In genomic region chr2:4559211-4559882, GRCm38 (mm10) we compare ENCODE assay signal across 7 mouse cellular contexts.
DNase-seq lines count a peak whose midpoint lies in the region; ATAC-seq and TF ChIP-seq lines count a peak whose summit lies in the region.

No protein-coding gene starts in this region.

- TF ChIP-seq CTCF in intestine, postnatal 0 days (IDR thresholded peaks at IDR 0.05; ENCODE audit: low read depth), result no peak; the same call in 1 of the 2 replicates

- peak; percentile 84 for DNase-seq in adrenal gland, postnatal 10 days
- peak; percentile 81 for DNase-seq in embryo, embryonic 9.5 days (ENCODE audit: extremely low spot score)
- peak; percentile 49 to 84 for DNase-seq in gastrocnemius, postnatal 4 days (ENCODE audit: low spot score in 2 of 2)
- DNase-seq in left cerebral cortex, postnatal 36 days (ENCODE audit: low spot score in 2 of 2), result peak; percentile 84 to 85
- DNase-seq in midbrain, embryonic 10.5 days (ENCODE audit: low spot score), result peak; percentile 81
- peak; percentile 72 for DNase-seq in right cerebral cortex, postnatal 4 days

- H3K9me3 ChIP-seq in intestine, postnatal 0 days (ENCODE audit: control insufficient read depth), result no peaks in the 10 kb centered on the region
- H3K9me3 ChIP-seq in midbrain, embryonic 10.5 days (replicated peaks), result no peaks in the 10 kb centered on the region

- peak overlapping the region; percentile 45 for H3K9ac ChIP-seq in intestine, postnatal 0 days (ENCODE audit: low read depth, low read length)

- ATAC-seq in intestine, postnatal 0 days, result peak; percentile 67

- H3K27ac ChIP-seq in intestine, postnatal 0 days (ENCODE audit: low read depth, low read length), result peak overlapping the region; percentile 84
- peak overlapping the region; percentile 93 for H3K27ac ChIP-seq in midbrain, embryonic 10.5 days (replicated peaks)

- intact Hi-C loops in left cerebral cortex, postnatal 36 days (cut with DNase I), result loop anchor here (5.0 kb wide), 1 partner anchor 57 kb away; no protein-coding TSS in a partner anchor

- H3K36me3 ChIP-seq in intestine, postnatal 0 days (ENCODE audit: control insufficient read depth, insufficient read depth), result no peaks in the 10 kb centered on the region
- H3K36me3 ChIP-seq in midbrain, embryonic 10.5 days, result peaks cover 38% of the 10 kb centered on the region

- H3K4me3 ChIP-seq in intestine, postnatal 0 days (ENCODE audit: low read depth, low read length), result peak overlapping the region; percentile 55
- H3K4me3 ChIP-seq in midbrain, embryonic 10.5 days, result peak overlapping the region; percentile 59

- peak overlapping the region; percentile 77 for H3K4me2 ChIP-seq in intestine, postnatal 0 days (replicated peaks; ENCODE audit: low read depth)

- no peaks in the 10 kb centered on the region for H3K27me3 ChIP-seq in intestine, postnatal 0 days (replicated peaks; ENCODE audit: control insufficient read depth, insufficient read depth, low read length)
- H3K27me3 ChIP-seq in midbrain, embryonic 10.5 days (ENCODE audit: low read depth, poor library complexity, severe bottlenecking), result no peaks in the 10 kb centered on the region

- H3K4me1 ChIP-seq in intestine, postnatal 0 days (replicated peaks; ENCODE audit: control insufficient read depth, insufficient read depth, low read length), result peaks cover 32% of the 10 kb centered on the region
- H3K4me1 ChIP-seq in midbrain, embryonic 10.5 days, result peaks cover 96% of the 10 kb centered on the region

- WGBS in intestine, postnatal 0 days, result under 1% methylated on average over 26 of the region's 27 CpGs
- WGBS in midbrain, embryonic 10.5 days, result under 1% methylated on average over 27 of the region's 27 CpGs

Comparison
In these comparisons a context has a peak if more than half of its experiments do, and no peak if none do; other contexts are left out.
1. Peak in every context shown above with its lines: DNase-seq, ATAC-seq, H3K4me3 ChIP-seq and H3K27ac ChIP-seq.